ENCODE assay signal across 8 mouse cellular contexts in the genomic region with DNA sequence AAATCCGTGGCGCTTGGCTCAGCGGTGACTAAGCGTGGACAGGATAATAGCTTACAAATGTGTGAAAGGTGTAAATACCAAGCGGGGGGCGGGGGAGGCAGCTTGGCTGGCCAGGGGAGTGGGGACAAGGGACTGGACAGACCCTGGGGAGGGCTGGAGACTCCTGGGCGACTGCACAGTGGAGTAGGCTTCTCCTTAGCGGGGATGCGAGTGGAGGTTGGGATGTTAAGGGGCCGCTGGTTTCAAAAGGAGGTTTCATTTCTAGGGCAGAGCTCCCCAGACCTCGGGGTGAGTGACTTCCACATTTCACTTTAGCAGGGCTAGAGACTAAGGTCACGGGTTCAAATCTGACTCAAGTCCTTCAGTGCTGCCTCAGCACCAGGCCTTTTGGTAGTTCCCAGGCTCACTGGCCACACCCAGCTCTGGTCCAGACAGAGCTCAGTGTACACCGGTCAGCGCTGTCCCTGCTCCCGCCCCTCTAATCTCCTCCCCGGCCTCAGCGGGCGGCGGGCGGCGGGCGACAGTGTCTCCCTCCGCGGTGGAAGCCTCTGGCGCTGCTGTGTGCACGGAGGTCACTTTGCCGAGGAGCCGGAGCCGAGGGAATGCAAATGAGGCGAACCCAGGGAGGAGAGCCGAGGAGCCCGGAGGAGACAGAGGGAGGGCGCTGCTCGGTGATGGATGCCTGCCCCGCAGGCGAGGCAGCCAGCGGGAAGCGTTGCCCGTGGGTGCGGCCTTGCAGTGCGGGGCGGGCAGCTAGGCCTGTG. TPM values are rescaled to one million over a fixed set of nuclear protein-coding genes. Genes with fewer than 3 reads are reported as not detected.
DNase-seq lines count a peak whose midpoint lies in the region; ATAC-seq and TF ChIP-seq lines count a peak whose summit lies in the region.

No protein-coding gene starts in this region.

- H3K4me1 ChIP-seq in cerebellum, adult 2 months (ENCODE audit: control insufficient read depth, insufficient read depth, low read length), result peaks cover 7% of the 10 kb centered on the region
- H3K4me1 ChIP-seq in forebrain, postnatal 0 days (ENCODE audit: insufficient read depth), result peaks cover 3% of the 10 kb centered on the region
- H3K4me1 ChIP-seq in kidney, adult 2 months (ENCODE audit: control insufficient read depth, insufficient read depth, low read length), result no peaks in the 10 kb centered on the region
- H3K4me1 ChIP-seq in stomach, postnatal 0 days (replicated peaks; ENCODE audit: control insufficient read depth, insufficient read depth), result 0 out of 2 replicates have a peak, but pooled peaks cover 3% of the 10 kb centered on the region

- H3K27ac ChIP-seq in cerebellum, adult 2 months (ENCODE audit: insufficient read depth, low read length), result no peak overlapping the region
- H3K27ac ChIP-seq in forebrain, postnatal 0 days (ENCODE audit: low read depth, low read length), result no peak overlapping the region
- H3K27ac ChIP-seq in kidney, adult 2 months (ENCODE audit: insufficient read depth, low read depth, low read length), result no peak overlapping the region
- peak overlapping the region; percentile 63 for H3K27ac ChIP-seq in stomach, postnatal 0 days (replicated peaks)

- H3K27me3 ChIP-seq in cerebellum, adult 2 months (ENCODE audit: control insufficient read depth, insufficient read depth, low read length), result no peaks in the 10 kb centered on the region
- peaks cover 16% of the 10 kb centered on the region for H3K27me3 ChIP-seq in forebrain, postnatal 0 days (ENCODE audit: insufficient read depth, low read length)
- H3K27me3 ChIP-seq in kidney, adult 2 months (replicated peaks; ENCODE audit: control insufficient read depth, insufficient read depth, low read length), result no peaks in the 10 kb centered on the region; the same call in 1 of the 2 replicates
- no peaks in the 10 kb centered on the region; the same call in 1 of the 2 replicates for H3K27me3 ChIP-seq in stomach, postnatal 0 days (ENCODE audit: control insufficient read depth, insufficient read depth, low read length)

- no peaks in the 10 kb centered on the region for H3K36me3 ChIP-seq in forebrain, postnatal 0 days (ENCODE audit: insufficient read depth)
- H3K36me3 ChIP-seq in kidney, adult 2 months (ENCODE audit: control insufficient read depth, insufficient read depth, low read length), result no peaks in the 10 kb centered on the region
- H3K36me3 ChIP-seq in stomach, postnatal 0 days (ENCODE audit: control insufficient read depth, insufficient read depth, low read length), result no peaks in the 10 kb centered on the region

- peak; percentile 47 for DNase-seq in ovary, adult 18-20 months (ENCODE audit: low spot score)
- no peak for DNase-seq in ovary, postnatal 10 days (ENCODE audit: low spot score)
- DNase-seq in cerebellum, adult 2 months, result peak in 1 of 2 experiments; percentile 50
- DNase-seq in forebrain, postnatal 0 days, result no peak
- DNase-seq in kidney, adult 2 months, result peak; percentile 38
- DNase-seq in lung, postnatal 14 days, result peak; percentile 35
- DNase-seq in stomach, postnatal 0 days (ENCODE audit: low spot score), result peak; percentile 55

- peak overlapping the region; percentile 18; the same call in 1 of the 2 replicates for H3K9ac ChIP-seq in forebrain, postnatal 0 days
- peak overlapping the region; percentile 52 for H3K9ac ChIP-seq in stomach, postnatal 0 days (ENCODE audit: low read length)

- ATAC-seq in forebrain, postnatal 0 days, result peak; percentile 26
- ATAC-seq in stomach, postnatal 0 days (ENCODE audit: low FRiP score, low TSS enrichment), result peak; percentile 78
- ATAC-seq in monocyte, adult 5-6 weeks (replicated peaks; ENCODE audit: insufficient number of reproducible peaks, low FRiP score, low TSS enrichment, poor library complexity, severe bottlenecking), result no peak

- TF ChIP-seq POLR2A in cerebellum, adult 2 months (IDR thresholded peaks at IDR 0.05; ENCODE audit: borderline replicate concordance, insufficient read depth, low read length), result no peak
- no peak for TF ChIP-seq POLR2A in kidney, adult 2 months (IDR thresholded peaks at IDR 0.05; ENCODE audit: low read depth, low read length)

- no peak for TF ChIP-seq CTCF in cerebellum, adult 2 months (IDR thresholded peaks at IDR 0.05; ENCODE audit: borderline replicate concordance, insufficient read depth, low read depth, low read length)
- no peak for TF ChIP-seq CTCF in forebrain, postnatal 0 days (IDR thresholded peaks at IDR 0.05; ENCODE audit: low read depth)
- no peak for TF ChIP-seq CTCF in kidney, adult 2 months (conservative IDR thresholded peaks at IDR 0.05; ENCODE audit: insufficient read depth, insufficient read length, low read depth, low read length)
- peak; percentile 30; the same call in 1 of the 2 replicates for TF ChIP-seq CTCF in stomach, postnatal 0 days (IDR thresholded peaks at IDR 0.05; ENCODE audit: low read depth)

- WGBS in cerebellum, adult 2 months, result 24% methylated on average over 42 of the region's 42 CpGs
- WGBS in forebrain, postnatal 0 days, result 8% methylated on average over 42 of the region's 42 CpGs
- 7% methylated on average over 40 of the region's 42 CpGs for WGBS in kidney, adult 2 months
- 4% methylated on average over 36 of the region's 42 CpGs for WGBS in stomach, postnatal 0 days

- no peaks in the 10 kb centered on the region for H3K9me3 ChIP-seq in forebrain, postnatal 0 days (ENCODE audit: low read length)
- H3K9me3 ChIP-seq in stomach, postnatal 0 days (ENCODE audit: control insufficient read depth, low read length), result no peaks in the 10 kb centered on the region

- H3K4me2 ChIP-seq in forebrain, postnatal 0 days (ENCODE audit: low read depth), result peak overlapping the region; percentile 47
- H3K4me2 ChIP-seq in stomach, postnatal 0 days (replicated peaks; ENCODE audit: low read depth), result peak overlapping the region; percentile 56

- H3K4me3 ChIP-seq in cerebellum, adult 2 months (replicated peaks; ENCODE audit: insufficient read depth, low read depth, low read length), result peak overlapping the region; percentile 7
- peak overlapping the region; percentile 27 for H3K4me3 ChIP-seq in forebrain, postnatal 0 days (ENCODE audit: low read depth, low read length)
- peak overlapping the region; percentile 2; the same call in 1 of the 2 replicates for H3K4me3 ChIP-seq in kidney, adult 2 months (ENCODE audit: insufficient read depth, low read depth, low read length)
- peak overlapping the region; percentile 32 for H3K4me3 ChIP-seq in stomach, postnatal 0 days (ENCODE audit: low read depth, low read length)

- TF ChIP-seq EP300 in stomach, postnatal 0 days (optimal IDR thresholded peaks at IDR 0.05), result no peak

RNA-seq across cellular contexts. Expression of a gene that starts 8.0 kb away (rescaled TPM):
- 2.1 and 2.8 TPM in 2 replicates for polyA plus RNA-seq in cerebellum, adult 2 months (2012; rRNA removed)
- total RNA-seq in forebrain, postnatal 0 days (2014; rRNA removed), result 21.2 and 21.4 TPM in 2 replicates
- polyA plus RNA-seq in forebrain, postnatal 0 days (2015; fragmentation: Nextera tagmentation; extraction: Ambion mirVana), result 6.3 and 7.7 TPM in 2 replicates
- 0.05 and 0.08 TPM in 2 replicates for polyA plus RNA-seq in kidney, adult 2 months (2012; rRNA removed)
- 0.55 and 0.63 TPM in 2 replicates for polyA plus RNA-seq in stomach, postnatal 0 days (2015; fragmentation: Nextera tagmentation; extraction: Ambion mirVana)
- total RNA-seq in monocyte, adult 5-6 weeks (2017), result not detected in 3 replicates

RNA-seq across cellular contexts. Expression of a gene that starts 20.9 kb away (rescaled TPM):
- 88.3 and 92.6 TPM in 2 replicates for polyA plus RNA-seq in cerebellum, adult 2 months (2012; rRNA removed)
- total RNA-seq in forebrain, postnatal 0 days (2014; rRNA removed), result 65.9 and 80.4 TPM in 2 replicates
- 55.5 and 56.8 TPM in 2 replicates for polyA plus RNA-seq in forebrain, postnatal 0 days (2015; fragmentation: Nextera tagmentation; extraction: Ambion mirVana)
- polyA plus RNA-seq in kidney, adult 2 months (2012; rRNA removed), result 31.6 and 51.9 TPM in 2 replicates
- 24.6 and 25.2 TPM in 2 replicates for polyA plus RNA-seq in stomach, postnatal 0 days (2015; fragmentation: Nextera tagmentation; extraction: Ambion mirVana)
- total RNA-seq in monocyte, adult 5-6 weeks (2017), result 3.6 to 11.4 TPM (median 4.3 TPM) in 3 replicates

RNA-seq across cellular contexts. Expression of a gene that starts 21.1 kb away (rescaled TPM):
- polyA plus RNA-seq in cerebellum, adult 2 months (2012; rRNA removed), result 41.3 and 46.6 TPM in 2 replicates
- 54.8 and 58.0 TPM in 2 replicates for total RNA-seq in forebrain, postnatal 0 days (2014; rRNA removed)
- 61.2 and 70.8 TPM in 2 replicates for polyA plus RNA-seq in forebrain, postnatal 0 days (2015; fragmentation: Nextera tagmentation; extraction: Ambion mirVana)
- polyA plus RNA-seq in kidney, adult 2 months (2012; rRNA removed), result 1.3 and 1.8 TPM in 2 replicates
- 1.4 and 1.7 TPM in 2 replicates for polyA plus RNA-seq in stomach, postnatal 0 days (2015; fragmentation: Nextera tagmentation; extraction: Ambion mirVana)
- total RNA-seq in monocyte, adult 5-6 weeks (2017), result 0.21 to 3.7 TPM (median 0.86 TPM) in 3 replicates

RNA-seq across cellular contexts. Expression of a gene that starts 22.5 kb away (rescaled TPM):
- polyA plus RNA-seq in cerebellum, adult 2 months (2012; rRNA removed), result 155 and 187 TPM in 2 replicates
- 57.3 and 68.3 TPM in 2 replicates for total RNA-seq in forebrain, postnatal 0 days (2014; rRNA removed)
- polyA plus RNA-seq in forebrain, postnatal 0 days (2015; fragmentation: Nextera tagmentation; extraction: Ambion mirVana), result 64.0 and 64.9 TPM in 2 replicates
- polyA plus RNA-seq in kidney, adult 2 months (2012; rRNA removed), result 82.4 and 95.0 TPM in 2 replicates
- polyA plus RNA-seq in stomach, postnatal 0 days (2015; fragmentation: Nextera tagmentation; extraction: Ambion mirVana), result 85.2 and 98.6 TPM in 2 replicates
- total RNA-seq in monocyte, adult 5-6 weeks (2017), result 39.2 to 56.0 TPM (median 55.4 TPM) in 3 replicates

RNA-seq across cellular contexts. Expression of a gene that starts 48.0 kb away (rescaled TPM):
- 41.1 and 44.0 TPM in 2 replicates for polyA plus RNA-seq in cerebellum, adult 2 months (2012; rRNA removed)
- total RNA-seq in forebrain, postnatal 0 days (2014; rRNA removed), result 28.4 and 43.7 TPM in 2 replicates
- 18.7 and 22.9 TPM in 2 replicates for polyA plus RNA-seq in forebrain, postnatal 0 days (2015; fragmentation: Nextera tagmentation; extraction: Ambion mirVana)
- 6.4 and 8.9 TPM in 2 replicates for polyA plus RNA-seq in kidney, adult 2 months (2012; rRNA removed)
- 17.9 and 21.2 TPM in 2 replicates for polyA plus RNA-seq in stomach, postnatal 0 days (2015; fragmentation: Nextera tagmentation; extraction: Ambion mirVana)
- not detected in 3 replicates for total RNA-seq in monocyte, adult 5-6 weeks (2017)

Comparison
In these comparisons a context has a peak if more than half of its experiments do, and no peak if none do; other contexts are left out.
1. DNase-seq: peak in ovary, adult 18-20 months (single experiment), kidney, adult 2 months (single experiment), lung, postnatal 14 days (single experiment) and stomach, postnatal 0 days (single experiment); none in ovary, postnatal 10 days (single experiment) and forebrain, postnatal 0 days (single experiment).
2. RNA of a gene that starts 21.1 kb away (polyA plus RNA-seq): 61.2 to 70.8 TPM in forebrain, postnatal 0 days and 41.3 to 46.6 TPM in cerebellum, adult 2 months; 1.4 to 1.7 TPM in stomach, postnatal 0 days and 1.3 to 1.8 TPM in kidney, adult 2 months; every median in the first group is over 10 times any median in the second.
3. Peak in every context shown above with its lines, with median percentiles within 50 percentile points of each other: H3K4me3 ChIP-seq.